Mouse (Mus musculus) left cerebral cortex, postnatal 25 days (tissue): ENCODE results near the gene Aspg. TPM values are rescaled to one million over a fixed set of nuclear protein-coding genes. Genes with fewer than 3 reads are reported as not detected.

ENCODE experiments used
- DNase-seq, 2 experiments: peaks; one replicate each; pipeline ENCODE4 v3.0.0; 2022; ENCODE audit warnings: low spot score in 2 of 2, mixed read lengths in 1 of 2
- intact Hi-C: fragments of 180-260 bp; cut with DNase I; formaldehyde crosslinking; loops from one replicate; pipeline ENCODE4 v1.15.1; 2025
- total RNA-seq, 2 experiments: library from RNA; stranded (reverse); gene quantifications; 2 replicates each; pipeline ENCODE4 v1.2.3; 2021

Gene Aspg
- total RNA-seq, 2 experiments from 2014 or later = 4.2 to 4.4 TPM

DNA sequence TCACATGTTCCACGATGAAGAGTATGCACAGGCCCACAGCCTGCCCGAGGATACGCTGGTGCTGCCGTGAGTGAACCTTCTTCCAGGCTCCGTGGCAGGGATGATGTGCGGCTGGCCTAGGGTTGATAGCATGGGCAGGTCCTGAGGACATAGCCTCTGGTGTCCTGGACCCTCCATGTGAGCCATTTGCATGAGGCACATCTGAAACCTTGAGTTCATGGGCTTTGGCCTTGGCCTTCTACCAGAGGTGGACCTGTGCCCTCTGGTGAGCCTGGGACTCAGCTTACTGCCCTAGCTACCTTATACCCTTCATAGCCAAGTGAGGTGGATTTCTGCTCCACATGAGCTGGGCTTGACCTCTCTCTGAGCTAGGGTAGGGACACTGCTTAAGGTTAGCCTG is 5.8 kb downstream of the Aspg start:
- DNase-seq = no peak
- intact Hi-C loops = loop anchor here (10.0 kb wide), 2 partner anchors 363 to 433 kb away; no protein-coding TSS in a partner anchor

DNA sequence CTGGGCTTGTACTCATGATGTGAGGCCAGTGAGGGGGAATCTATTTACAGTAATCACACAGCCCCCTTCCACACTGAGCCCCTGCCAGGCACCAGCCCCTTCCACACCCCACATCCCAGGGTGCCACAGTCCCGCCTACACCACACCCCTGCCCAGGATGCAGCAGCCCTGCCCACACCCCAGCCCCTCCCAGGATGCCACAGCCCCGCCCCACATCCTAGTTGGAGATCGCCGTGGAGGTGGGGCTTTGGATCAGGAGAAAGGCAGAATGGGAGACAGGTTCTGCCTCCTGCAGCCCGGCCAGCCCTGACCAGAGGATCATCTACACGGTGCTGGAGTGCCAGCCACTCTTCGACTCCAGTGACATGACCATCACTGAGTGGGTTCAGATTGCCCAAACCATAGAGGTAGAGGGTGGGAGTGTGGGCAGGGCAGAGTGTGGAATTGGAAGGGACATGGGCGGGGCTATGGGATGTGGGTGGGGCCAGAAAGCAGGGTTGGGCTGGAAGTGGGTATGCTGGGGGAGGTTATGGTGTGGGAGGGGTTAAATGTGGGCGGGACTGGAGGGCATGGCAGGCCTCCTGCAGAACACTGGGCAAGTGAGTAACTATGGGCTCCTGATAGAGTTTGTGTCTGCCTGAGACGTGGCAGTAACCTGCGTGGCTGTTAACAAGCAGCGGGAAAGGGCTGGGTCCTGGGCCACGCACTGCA is 6.4 kb downstream of the Aspg start:
- intact Hi-C loops = loop anchor here (1.0 to 10.0 kb wide), 3 partner anchors 27 to 432 kb away; no protein-coding TSS in a partner anchor
- DNase-seq = no peak

DNA sequence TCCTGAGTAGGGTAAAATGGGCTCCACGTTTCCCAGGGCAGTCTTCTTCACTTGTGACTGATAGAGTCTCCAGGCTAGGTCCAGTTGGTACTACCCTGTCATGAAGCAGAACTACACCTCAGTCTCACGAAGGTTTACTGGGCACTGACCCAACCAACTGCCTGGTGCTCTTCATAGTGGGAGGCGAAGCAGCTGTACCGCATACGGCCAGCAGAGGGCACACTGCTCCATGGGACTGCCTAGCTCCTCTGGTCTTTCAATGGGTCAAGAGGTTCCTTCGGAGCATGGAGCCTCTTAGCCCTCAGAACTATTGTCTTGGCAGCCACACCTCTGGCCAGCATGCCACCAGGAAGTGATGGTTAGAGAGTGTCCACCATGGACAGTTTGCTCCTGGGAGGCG is 7.2 kb downstream of the Aspg start:
- peak; percentile 84 to 86 for DNase-seq
- intact Hi-C loops = loop anchor here (1.0 to 10.0 kb wide), 3 partner anchors 27 to 431 kb away; no protein-coding TSS in a partner anchor

DNA sequence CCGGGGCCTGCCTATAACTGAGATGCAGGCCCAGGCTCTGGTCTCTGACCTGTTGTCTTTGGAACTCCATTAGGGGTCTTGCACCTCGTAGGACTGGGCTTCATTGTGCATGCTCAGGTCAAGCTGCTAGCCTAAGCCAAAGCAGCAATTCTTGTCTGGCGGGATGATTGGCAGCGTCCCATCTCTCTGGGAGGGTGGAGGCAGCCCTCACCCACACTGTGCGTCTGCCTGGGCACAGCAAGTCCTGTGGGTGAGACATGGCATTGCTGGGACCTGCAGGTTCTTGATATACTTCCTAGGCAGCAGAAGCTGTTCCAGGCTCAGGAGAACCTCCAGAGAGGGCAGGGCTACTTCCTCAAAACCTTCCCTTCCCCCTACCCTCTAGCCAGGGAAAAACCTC is 10.5 kb downstream of the Aspg start:
- intact Hi-C loops = loop anchor here (10.0 kb wide), 2 partner anchors 358 to 428 kb away; no protein-coding TSS in a partner anchor
- DNase-seq = peak in 1 of 2 experiments; percentile 49

DNA sequence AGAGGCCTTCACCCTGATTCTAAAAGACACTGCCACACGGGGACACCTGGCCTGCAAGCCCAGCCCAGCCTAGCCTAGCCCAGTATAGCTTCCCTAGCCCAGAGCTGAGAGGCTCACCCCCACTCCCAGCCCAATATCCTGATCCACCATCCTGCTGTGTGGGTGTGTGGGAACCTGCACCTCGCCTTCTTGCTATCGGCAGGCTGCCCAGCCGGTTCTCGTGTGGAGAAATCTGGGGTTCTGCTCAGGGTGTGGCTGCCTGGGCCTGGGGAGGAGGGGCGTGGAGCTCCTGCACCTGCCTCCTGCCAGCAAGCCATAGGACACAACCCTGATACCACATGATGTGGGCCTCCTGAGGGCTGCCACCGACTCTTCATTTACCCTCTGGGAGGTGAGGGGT is 11.2 kb downstream of the Aspg start:
- intact Hi-C loops = loop anchor here (10.0 kb wide), 2 partner anchors 357 to 427 kb away; no protein-coding TSS in a partner anchor
- DNase-seq = peak; percentile 57 to 93

DNA sequence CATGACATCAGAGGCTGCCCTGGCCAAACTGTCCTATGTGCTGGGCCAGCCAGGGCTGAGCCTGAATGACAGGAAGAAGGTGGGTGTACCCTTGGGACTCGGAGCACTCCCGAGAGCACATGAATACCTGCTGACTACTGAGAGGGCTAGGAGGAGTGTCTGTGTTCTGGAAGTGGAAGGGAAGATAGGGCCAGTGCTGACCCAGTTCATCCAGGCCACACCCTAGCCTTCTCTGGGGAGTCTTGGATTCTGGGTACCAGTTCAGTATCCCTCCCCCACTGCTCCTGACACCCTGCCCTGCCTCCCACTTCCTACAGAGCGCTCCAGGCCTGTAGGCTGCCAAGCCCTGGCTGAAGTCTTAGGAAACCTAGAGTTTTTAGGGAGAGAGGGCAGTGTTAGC is 14.7 kb downstream of the Aspg start:
- no peak for DNase-seq
- intact Hi-C loops = no loop called here

DNA sequence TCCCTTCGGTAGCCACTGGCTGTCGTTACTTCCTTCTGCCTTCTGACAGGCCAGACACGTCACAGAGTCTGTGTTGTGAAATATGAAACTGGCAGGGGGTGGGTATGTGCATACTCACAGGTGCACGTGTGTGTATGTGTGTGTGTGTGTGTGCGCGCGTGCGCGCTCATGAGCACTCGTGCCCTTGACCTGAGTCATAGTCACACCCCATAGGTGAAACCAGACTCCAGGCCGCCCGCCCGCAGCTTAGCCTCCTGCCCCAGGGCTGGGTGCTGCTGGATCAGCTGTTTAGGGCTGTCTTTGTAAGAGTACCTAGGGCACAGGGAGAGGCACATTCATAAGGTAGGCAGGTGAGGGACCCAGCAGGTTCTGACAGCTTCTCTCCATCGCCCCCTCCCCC is 19.4 kb downstream of the Aspg start:
- no peak for DNase-seq
- intact Hi-C loops = no loop called here

DNA sequence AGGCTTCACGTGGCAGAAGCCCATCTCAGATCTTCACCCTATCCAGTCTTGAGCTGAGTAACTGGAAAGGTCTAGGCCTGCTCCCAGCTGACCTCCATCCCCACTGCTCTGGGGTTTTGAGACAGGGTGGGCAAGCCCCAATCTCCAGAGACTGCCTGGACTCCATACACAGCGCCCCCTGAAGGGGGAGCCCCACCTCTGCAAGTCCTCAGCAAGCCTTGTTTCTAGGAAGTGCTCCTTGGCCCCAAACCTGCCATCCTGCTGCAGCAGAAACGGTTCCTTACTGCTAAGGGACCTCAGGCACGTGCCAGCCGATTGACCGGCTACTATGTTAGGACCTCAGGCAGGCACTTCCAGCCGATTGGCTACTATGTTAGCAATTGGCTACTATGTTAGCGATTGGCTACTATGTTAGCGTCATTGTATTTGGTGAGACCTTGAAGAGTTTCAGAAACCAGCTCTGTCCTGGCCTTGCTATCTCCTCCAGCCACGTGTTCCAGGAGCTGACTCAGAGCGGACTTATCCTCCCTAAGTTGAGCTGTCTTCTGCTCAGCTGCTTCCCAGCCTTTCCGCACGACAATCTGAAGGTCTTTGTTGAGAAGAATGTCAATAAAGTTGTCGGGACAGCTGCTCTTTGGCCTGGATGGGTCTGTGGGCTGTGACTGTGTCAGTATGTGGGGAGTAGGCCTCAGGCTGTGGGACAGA is 20.6 kb downstream of the Aspg start:
- no peak for DNase-seq
- intact Hi-C loops = no loop called here

DNA sequence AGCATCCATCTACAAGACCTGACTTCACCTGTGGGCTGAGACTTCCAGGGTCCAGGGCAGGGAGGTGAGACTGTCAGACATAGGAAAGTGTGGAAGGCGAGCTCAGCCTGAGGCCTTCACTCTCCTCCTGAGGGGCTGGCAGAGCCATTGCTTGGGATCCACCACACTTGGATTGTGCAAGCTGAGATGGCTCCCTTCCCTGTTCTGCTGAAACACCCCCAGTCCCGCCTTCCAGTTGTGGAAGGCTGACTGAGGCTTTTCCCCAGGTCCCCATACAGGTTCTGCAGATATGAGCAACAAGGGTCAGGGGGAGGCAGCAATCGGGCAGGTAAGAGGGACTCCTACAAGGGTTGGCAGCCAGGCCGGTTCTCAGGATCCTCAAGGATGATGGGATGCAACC is 22.0 kb downstream of the Aspg start:
- no peak for DNase-seq
- intact Hi-C loops = no loop called here

DNA sequence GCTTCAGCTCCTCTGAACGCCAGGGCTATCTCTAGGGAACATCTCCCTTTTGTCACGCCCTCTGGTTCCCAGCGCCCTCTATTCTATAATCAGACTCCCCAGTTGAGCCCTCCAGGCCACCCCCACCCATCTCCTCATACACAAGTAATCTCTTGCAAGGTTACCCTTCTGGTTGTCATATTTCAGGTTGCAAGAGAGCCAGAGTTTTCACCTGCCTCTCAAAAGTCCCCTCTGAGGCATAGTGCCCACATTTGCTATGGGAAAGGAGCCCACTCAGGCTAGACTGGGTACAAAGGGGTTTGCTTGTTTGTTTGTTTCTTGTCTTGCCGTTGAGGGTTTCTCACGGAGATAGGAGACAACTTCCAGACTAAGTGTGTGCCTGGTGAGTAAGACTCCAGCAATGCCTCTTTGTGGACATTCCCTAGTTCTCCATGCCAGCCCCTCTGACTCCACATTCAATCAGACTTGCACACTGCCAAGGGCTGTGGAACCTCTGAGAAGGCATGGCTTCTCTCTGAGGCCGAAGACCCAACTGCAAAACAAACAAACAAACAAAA is 22.9 kb downstream of the Aspg start:
- intact Hi-C loops = no loop called here
- no peak for DNase-seq

DNA sequence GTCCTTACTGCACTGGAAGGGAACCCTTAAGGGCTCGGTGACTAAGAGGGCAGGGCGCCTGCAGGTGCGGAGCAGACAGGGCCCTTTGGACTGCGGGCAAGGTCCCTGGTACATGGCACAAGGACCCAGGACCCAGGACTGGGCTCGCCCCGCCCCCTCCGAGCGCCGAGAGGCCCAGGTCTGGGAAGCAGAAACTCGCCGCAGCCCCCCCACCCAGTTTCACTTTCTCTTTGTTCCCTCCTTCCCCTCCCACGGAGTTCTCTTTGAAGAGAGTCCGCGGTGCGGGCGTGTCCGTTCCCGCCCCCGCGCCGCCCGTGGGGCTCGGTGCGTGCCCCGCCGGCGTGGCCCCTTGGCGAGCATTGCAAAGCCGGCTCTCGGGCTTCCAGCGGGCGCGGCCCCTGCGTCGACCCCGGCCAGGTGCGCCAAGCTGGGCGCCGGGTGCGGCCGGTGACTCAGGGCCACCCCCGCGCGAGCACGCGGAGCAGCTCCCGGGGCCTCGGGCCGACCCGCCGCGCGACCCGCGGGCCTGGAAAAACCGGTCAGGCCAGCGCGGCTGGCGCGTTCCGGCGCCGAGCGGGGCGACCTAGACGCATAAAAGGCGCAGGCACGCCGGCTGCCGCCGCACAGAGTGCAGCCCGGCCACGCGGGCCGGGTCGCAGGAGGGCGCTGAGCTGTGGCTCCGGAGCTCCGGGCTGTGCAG is 23.8 kb downstream of the Aspg start:
- DNase-seq = peak in 1 of 2 experiments; percentile 11
- intact Hi-C loops = no loop called here

DNA sequence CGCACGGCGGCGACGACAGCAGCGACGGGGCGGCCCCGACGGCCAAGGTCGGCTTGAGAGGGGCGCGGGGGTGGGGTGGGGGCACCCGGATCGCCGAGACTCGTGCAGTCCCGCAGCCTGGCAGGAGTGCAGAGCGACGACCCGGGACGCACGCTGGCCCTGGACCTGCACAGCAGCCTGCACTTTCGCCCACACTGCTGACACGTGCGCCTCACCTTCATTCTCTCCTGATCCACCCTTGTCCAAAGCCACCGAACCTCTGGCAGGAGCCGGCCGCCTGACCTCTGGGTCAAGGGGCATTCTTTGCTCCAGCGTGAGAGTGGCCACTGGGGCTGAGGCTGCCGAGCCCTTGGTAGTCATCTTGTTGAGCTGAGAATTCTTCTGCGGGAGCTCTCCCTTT is 24.5 kb downstream of the Aspg start:
- intact Hi-C loops = no loop called here
- no peak for DNase-seq

DNA sequence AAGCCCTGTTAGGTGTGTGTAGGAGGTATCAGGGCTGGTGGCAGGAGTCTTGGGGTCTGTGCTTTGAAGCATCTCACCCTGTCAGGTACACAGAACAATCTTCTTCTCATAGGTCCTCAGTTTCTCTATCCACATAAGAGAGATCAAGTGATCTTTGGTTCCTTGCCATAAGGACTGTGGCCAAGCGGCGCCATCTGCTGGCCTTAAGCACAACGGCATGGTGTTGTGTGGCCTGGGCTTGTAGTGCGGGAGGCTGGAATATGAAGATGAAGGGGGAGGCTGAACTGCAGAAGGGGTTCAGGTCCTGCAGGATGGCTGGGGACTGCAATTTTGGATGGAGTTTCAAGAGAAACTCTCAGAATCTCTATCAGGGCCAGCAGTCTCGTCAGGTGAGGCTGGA is 33.8 kb downstream of the Aspg start:
- intact Hi-C loops = loop anchor here (1.0 to 10.0 kb wide), 2 partner anchors 27 to 485 kb away; partner anchors contain the start of gene Adssl1
- peak; percentile 65 to 68 for DNase-seq

DNA sequence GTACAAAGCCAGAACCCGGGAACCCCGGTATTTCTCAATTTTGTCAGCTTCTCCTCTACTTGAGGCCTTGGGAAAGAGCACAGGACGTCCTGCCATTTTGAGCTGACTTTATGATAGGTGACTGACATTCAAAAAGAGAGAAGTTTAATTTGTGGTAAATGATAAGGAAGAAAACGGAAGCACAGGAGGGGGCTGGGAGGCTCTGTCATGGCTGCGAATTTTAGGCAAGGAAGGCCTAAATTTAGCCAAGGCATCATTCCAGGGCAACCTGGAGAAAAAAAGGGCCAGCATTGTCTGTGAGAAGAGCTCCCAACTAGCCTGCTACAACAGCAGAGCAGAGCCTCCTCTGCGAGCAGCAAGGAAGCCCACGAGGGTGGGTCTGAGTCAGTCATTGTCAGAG is 34.3 kb downstream of the Aspg start:
- no peak for DNase-seq
- intact Hi-C loops = loop anchor here (1.0 to 10.0 kb wide), 2 partner anchors 27 to 484 kb away; partner anchors contain the start of gene Adssl1

DNA sequence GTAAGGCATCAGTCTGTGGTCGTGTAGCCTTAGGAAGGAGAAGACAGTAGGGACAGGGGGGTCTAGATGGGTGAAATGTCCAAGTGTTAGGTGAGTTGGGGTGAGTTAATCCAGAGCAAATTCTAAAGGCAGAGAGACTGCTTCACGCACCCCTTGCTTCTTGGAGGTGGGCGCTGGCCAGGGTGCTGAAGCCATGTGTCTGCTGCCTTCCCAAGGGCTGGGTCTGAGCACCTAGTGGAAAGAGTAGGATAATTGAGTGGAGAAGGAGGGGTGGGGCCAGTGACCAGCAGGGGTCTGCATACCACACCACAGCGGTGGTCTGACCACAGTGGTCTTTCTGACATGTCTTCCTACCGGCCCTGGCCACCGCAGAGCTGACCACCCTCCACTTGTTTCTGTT is 34.8 kb downstream of the Aspg start:
- intact Hi-C loops = loop anchor here (10.0 kb wide), 1 partner anchor 484 kb away; the partner anchor contains the start of gene Adssl1
- no peak for DNase-seq

DNA sequence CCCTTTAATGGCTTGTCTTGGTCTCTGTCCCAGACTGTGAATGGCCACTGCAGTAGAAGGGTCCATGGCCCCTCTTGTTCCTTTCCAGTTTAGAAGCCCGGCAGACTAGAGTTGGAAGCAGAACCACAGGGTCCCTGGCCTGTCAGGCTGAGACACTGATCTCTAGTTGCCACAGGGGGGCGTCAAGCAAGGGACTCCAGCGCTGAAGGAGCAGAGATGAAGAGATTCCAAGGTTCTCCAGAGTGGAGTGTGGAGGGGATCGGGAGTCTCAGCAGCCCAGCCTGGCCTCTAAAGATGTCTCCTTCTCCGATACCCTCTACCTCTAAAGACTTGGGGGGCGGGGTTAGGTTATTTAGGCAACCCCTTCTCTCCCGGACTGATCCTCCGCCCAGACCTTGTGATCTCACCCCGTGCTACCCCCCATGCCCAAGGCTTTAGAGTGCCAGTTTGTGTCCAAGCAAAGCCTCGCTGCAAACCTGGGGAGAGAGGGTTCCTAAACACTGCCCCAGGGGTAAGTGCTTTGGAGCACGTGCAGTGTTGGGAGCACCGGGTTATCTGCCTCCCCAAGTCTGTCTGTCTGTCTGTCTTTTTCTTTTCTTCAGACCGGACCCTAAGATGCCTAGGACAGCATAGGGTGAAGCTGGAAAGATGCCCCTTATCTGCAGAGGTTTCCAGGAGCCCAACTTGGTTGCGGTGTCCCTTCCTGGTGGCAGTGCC is 36.8 kb downstream of the Aspg start:
- intact Hi-C loops = loop anchor here (10.0 kb wide), 1 partner anchor 482 kb away; the partner anchor contains the start of gene Adssl1
- peak; percentile 31 to 32 for DNase-seq

DNA sequence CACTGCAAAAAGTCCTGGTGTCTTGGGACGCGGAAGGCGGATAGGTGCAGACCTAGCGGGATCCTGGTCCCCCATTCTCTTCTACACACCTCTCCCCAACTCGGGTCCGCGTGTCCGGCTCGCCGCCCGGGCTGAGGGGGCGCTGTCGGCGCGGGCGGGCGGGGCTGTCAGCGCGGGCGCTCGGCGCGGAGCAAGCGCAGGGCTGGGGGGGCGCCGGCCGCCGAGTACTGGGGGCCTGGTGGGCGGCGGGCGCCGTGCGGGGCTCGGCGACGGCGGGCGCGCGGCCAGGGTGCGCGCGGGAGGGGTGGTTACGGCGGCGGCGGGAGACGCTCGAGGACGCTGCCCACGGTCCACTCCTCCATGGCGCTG is 37.3 kb downstream of the Aspg start:
- intact Hi-C loops = loop anchor here (10.0 kb wide), 1 partner anchor 481 kb away; the partner anchor contains the start of gene Adssl1
- DNase-seq = peak in 1 of 2 experiments; percentile 15

DNA sequence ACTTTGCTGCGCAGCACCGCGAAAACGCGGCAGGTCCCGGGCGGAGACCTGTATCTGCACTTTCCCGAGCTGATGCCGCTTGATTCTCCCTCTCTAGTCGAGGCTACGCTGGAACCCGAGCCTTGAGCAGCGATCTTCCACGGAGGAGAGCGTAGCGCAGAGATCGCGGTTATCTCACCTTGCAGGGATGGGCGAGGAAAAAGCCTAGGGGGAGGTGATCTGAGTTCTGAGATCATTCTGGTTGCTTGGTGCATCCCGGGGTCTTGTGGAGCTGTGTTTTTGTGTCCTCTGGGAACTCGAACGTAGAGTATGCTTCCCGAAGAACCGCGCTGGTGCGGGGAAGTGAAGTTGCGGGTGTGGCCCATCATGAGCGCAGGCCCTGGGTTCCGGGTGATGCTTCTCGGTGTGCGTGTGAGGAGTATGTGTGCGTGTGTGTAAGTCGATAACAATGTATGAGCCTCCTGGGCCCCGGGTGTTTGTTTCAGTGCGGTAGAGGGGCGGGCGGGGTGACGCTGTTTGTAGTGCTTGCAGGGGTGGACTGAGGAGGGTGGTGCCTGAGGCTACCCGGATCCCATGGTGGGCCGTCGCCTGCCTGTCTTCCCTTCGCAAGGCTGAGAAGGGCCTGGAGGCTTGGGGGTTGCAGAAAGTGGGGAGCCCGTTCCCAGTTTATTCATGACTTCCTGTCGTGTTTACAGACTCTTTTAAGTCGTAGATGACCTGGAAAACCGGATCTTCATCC is 38.1 kb downstream of the Aspg start:
- peak; percentile 6 to 27 for DNase-seq
- intact Hi-C loops = loop anchor here (1.0 to 10.0 kb wide), 4 partner anchors 307 to 480 kb away; partner anchors contain the start of gene Adssl1
